Mouse (Mus musculus) CH12.LX (cell line): ENCODE measurements around the gene Rpp38. TPM values are rescaled to one million over a fixed set of nuclear protein-coding genes. Genes with fewer than 3 reads are reported as not detected.

Experiments used
- DNase-seq: peaks from one replicate; pipeline ENCODE4 v3.0.0-alpha.2; 2013; ENCODE audit errors: extremely low read depth
- H3K27ac ChIP-seq: 2 replicates; pipeline ENCODE4 v1.5.1; 2012; ENCODE audit warnings: low read depth, mild to moderate bottlenecking, control low read depth, moderate library complexity; ENCODE audit not compliant: insufficient read depth
- H3K27me3 ChIP-seq: replicated peaks from 2 replicates; pipeline ENCODE3; 2012; ENCODE audit warnings: inconsistent platforms
- H3K36me3 ChIP-seq, 2 experiments: replicated peaks in 1 of 2; 2 replicates each; pipeline versions ENCODE3 to v1.6.1; 2012; ENCODE audit warnings: inconsistent platforms in 1 of 2, low read length in 1 of 2, mild to moderate bottlenecking in 1 of 2, mixed read lengths in 1 of 2, moderate library complexity in 1 of 2; ENCODE audit not compliant: control insufficient read depth in 1 of 2, insufficient read depth in 1 of 2
- H3K4me1 ChIP-seq, 2 experiments: 2 replicates each; pipeline ENCODE4 v1.6.1; 2012; ENCODE audit warnings: inconsistent platforms in 1 of 2, moderate library complexity in 1 of 2; ENCODE audit not compliant: insufficient read depth in 2 of 2, control insufficient read depth in 1 of 2
- H3K4me2 ChIP-seq: 2 replicates; pipeline ENCODE4 v1.6.1; 2012; ENCODE audit warnings: low read depth, mild to moderate bottlenecking, control low read depth; ENCODE audit not compliant: poor library complexity, insufficient read depth, severe bottlenecking
- H3K4me3 ChIP-seq, 3 experiments: fragments of 150-350 bp in 1 of 3; sonication (generic) in 1 of 3; replicated peaks in 1 of 3; 2 replicates each; pipeline versions ENCODE3 to v1.5.1; 2011 to 2012; ENCODE audit warnings: low read depth in 2 of 3, low read length in 2 of 3, mild to moderate bottlenecking in 2 of 3, moderate library complexity in 2 of 3, control low read depth in 1 of 3, improper control_type of control experiment in 1 of 3, inconsistent platforms in 1 of 3, mixed read lengths in 1 of 3; ENCODE audit not compliant: poor library complexity in 1 of 3
- H3K79me2 ChIP-seq: replicated peaks from 2 replicates; pipeline ENCODE4 v1.6.1; 2012; ENCODE audit warnings: mild to moderate bottlenecking, moderate library complexity; ENCODE audit not compliant: control insufficient read depth, poor library complexity, insufficient read depth, severe bottlenecking; ENCODE audit errors: extremely low read depth
- H3K9ac ChIP-seq: 2 replicates; pipeline ENCODE4 v1.6.1; 2012; ENCODE audit warnings: low read depth, mild to moderate bottlenecking, control low read depth, moderate library complexity; ENCODE audit not compliant: insufficient read depth
- H3K9me3 ChIP-seq: replicated peaks from 2 replicates; pipeline ENCODE3; 2012; ENCODE audit warnings: low read length, inconsistent platforms, mixed read lengths
- CHD2 ChIP-seq: IDR thresholded peaks from 2 replicates; pipeline ENCODE4 v1.6.1; 2011; ENCODE audit warnings: low read length, improper control_type of control experiment
- CTCF ChIP-seq, 2 experiments: IDR thresholded peaks in 1 of 2; conservative IDR thresholded peaks in 1 of 2; 2 replicates each; pipeline ENCODE4 v1.5.1; 2011 to 2012; ENCODE audit warnings: low read depth in 2 of 2, low read length in 2 of 2, improper control_type of control experiment in 1 of 2, inconsistent platforms in 1 of 2, mild to moderate bottlenecking in 1 of 2, moderate library complexity in 1 of 2
- E2F4 ChIP-seq: IDR thresholded peaks from 2 replicates; pipeline ENCODE4 v1.6.1; 2011; ENCODE audit warnings: low read depth, low read length, improper control_type of control experiment; ENCODE audit not compliant: insufficient replicate concordance
- ELF1 ChIP-seq: IDR thresholded peaks from 2 replicates; pipeline ENCODE4 v1.6.1; 2014; ENCODE audit warnings: low read depth, mild to moderate bottlenecking, inconsistent platforms, low read length, improper control_type of control experiment
- EP300 ChIP-seq: IDR thresholded peaks from 2 replicates; pipeline ENCODE4 v1.6.1; 2011; ENCODE audit warnings: low read length, improper control_type of control experiment
- ETS1 ChIP-seq: conservative IDR thresholded peaks from 2 replicates; pipeline ENCODE4 v1.6.1; 2012; ENCODE audit warnings: low read depth, mild to moderate bottlenecking, inconsistent platforms, low read length, improper control_type of control experiment, moderate library complexity
- GABPA ChIP-seq: IDR thresholded peaks from 2 replicates; pipeline ENCODE4 v1.6.1; 2012; ENCODE audit warnings: low read depth, low read length, improper control_type of control experiment, inconsistent platforms; ENCODE audit not compliant: insufficient replicate concordance
- HCFC1 ChIP-seq: IDR thresholded peaks from 2 replicates; pipeline ENCODE4 v1.6.1; 2012; ENCODE audit warnings: low read depth, mild to moderate bottlenecking, inconsistent platforms, low read length, improper control_type of control experiment
- JUN ChIP-seq: IDR thresholded peaks from 2 replicates; pipeline ENCODE4 v1.6.1; 2011; ENCODE audit warnings: low read depth, mild to moderate bottlenecking, low read length, improper control_type of control experiment, moderate library complexity; ENCODE audit not compliant: insufficient read depth
- JUND ChIP-seq: conservative IDR thresholded peaks from 2 replicates; pipeline ENCODE4 v1.6.1; 2011; ENCODE audit warnings: low read depth, low read length, improper control_type of control experiment
- MEF2A ChIP-seq: IDR thresholded peaks from 2 replicates; pipeline ENCODE4 v1.6.1; 2014; ENCODE audit warnings: low read depth, mild to moderate bottlenecking, inconsistent platforms, low read length, improper control_type of control experiment, borderline replicate concordance
- MXI1 ChIP-seq: IDR thresholded peaks from 2 replicates; pipeline ENCODE4 v1.6.1; 2011; ENCODE audit warnings: mild to moderate bottlenecking, low read depth, low read length, improper control_type of control experiment
- NRF1 ChIP-seq: IDR thresholded peaks from 2 replicates; pipeline ENCODE4 v1.6.1; 2014; ENCODE audit warnings: low read depth, mild to moderate bottlenecking, inconsistent platforms, low read length, improper control_type of control experiment, moderate library complexity
- PAX5 ChIP-seq: IDR thresholded peaks from 2 replicates; pipeline ENCODE4 v1.6.1; 2012; ENCODE audit warnings: low read length, inconsistent platforms, mixed read lengths
- POLR2A ChIP-seq: IDR thresholded peaks from 2 replicates; pipeline ENCODE4 v1.6.1; 2011; ENCODE audit warnings: low read depth, mild to moderate bottlenecking, improper control_type of control experiment, low read length
- POLR2AphosphoS2 ChIP-seq: IDR thresholded peaks from 2 replicates; pipeline ENCODE4 v1.6.1; 2011; ENCODE audit warnings: low read depth, low read length, improper control_type of control experiment
- RAD21 ChIP-seq: IDR thresholded peaks from 2 replicates; pipeline ENCODE4 v1.6.1; 2011; ENCODE audit warnings: low read depth, mild to moderate bottlenecking, low read length, improper control_type of control experiment, moderate library complexity
- RCOR1 ChIP-seq: conservative IDR thresholded peaks from 2 replicates; pipeline ENCODE4 v1.6.1; 2012; ENCODE audit warnings: low read depth, mild to moderate bottlenecking, inconsistent platforms, low read length, improper control_type of control experiment
- SIN3A ChIP-seq: IDR thresholded peaks from 2 replicates; pipeline ENCODE4 v1.6.1; 2012; ENCODE audit warnings: low read length, improper control_type of control experiment, inconsistent platforms
- SMC3 ChIP-seq: IDR thresholded peaks from 2 replicates; pipeline ENCODE4 v1.6.1; 2011; ENCODE audit warnings: low read depth, low read length, improper control_type of control experiment
- TBP ChIP-seq: conservative IDR thresholded peaks from 2 replicates; pipeline ENCODE4 v1.6.1; 2011; ENCODE audit warnings: low read depth, low read length, improper control_type of control experiment
- USF1 ChIP-seq: IDR thresholded peaks from 2 replicates; pipeline ENCODE4 v1.6.1; 2014; ENCODE audit warnings: low read depth, mild to moderate bottlenecking, inconsistent platforms, low read length, improper control_type of control experiment
- USF2 ChIP-seq: conservative IDR thresholded peaks from 2 replicates; pipeline ENCODE4 v1.6.1; 2011; ENCODE audit warnings: low read depth, low read length, improper control_type of control experiment
- ZKSCAN1 ChIP-seq: IDR thresholded peaks from 2 replicates; pipeline ENCODE4 v1.6.1; 2012; ENCODE audit warnings: low read depth, inconsistent platforms, low read length, improper control_type of control experiment, borderline replicate concordance
- ZNF384 ChIP-seq: IDR thresholded peaks from 2 replicates; pipeline ENCODE4 v1.6.1; 2012; ENCODE audit warnings: low read depth, low read length, improper control_type of control experiment, inconsistent platforms
- dilution Hi-C: fragments of 300-500 bp; cut with MboI; formaldehyde crosslinking; loops from 2 replicates; pipeline ENCODE4 v1.14.3; 2020; ENCODE audit warnings: low sequenced_read_pairs; ENCODE audit not compliant: extremely low pct_unique_long_range_greater_than_20kb, extremely low pct_ligation_motif_present
- in situ Hi-C: fragments of 300-500 bp; cut with MboI; formaldehyde crosslinking; loops from 3 replicates; pipeline ENCODE4 v1.14.3; 2019; ENCODE audit warnings: low sequenced_read_pairs, low pct_ligation_motif_present, low pct_unique_long_range_greater_than_20kb, mixed read lengths
- polyA plus RNA-seq: library from polyadenylated mRNA; unstranded; fragments of >175 nt; gene quantifications from 2 replicates; pipeline ENCODE4 v1.2.1, GENCODE M21; 2012; ENCODE audit warnings: low read depth; ENCODE audit not compliant: insufficient read length
- total RNA-seq, 2 experiments: library from RNA; depleted of rRNA; stranded (reverse); fragments of 300-350 nt in 1 of 2; fragments of >200 nt in 1 of 2; gene quantifications; 2 replicates each; pipeline ENCODE4 v1.2.3; 2012 to 2014

Rpp38 gene
- total and polyA plus RNA-seq, 3 experiments = 25.4 to 33.7 (median 26.6) TPM

DNA sequence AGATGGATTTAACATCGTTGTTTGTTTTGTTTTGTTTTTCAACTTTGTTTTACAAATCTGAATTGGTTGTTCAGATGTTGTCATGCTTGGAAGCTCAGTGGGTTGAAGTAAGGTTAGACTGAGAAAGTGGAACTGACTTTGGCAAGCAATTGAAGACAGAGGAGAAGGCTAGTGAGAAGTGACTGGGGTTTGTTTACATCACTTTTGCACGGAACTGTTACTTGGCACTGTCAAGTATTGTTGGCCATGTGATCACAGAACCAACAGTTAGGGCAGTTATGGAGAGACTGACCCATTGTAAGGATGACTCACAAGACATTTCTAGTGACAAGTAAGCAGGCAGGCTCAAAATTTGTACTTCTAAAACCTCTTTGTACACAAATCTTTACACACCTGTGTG lies 9.3 kb downstream of the Rpp38 start:
- dilution Hi-C loops = no loop called here

DNA sequence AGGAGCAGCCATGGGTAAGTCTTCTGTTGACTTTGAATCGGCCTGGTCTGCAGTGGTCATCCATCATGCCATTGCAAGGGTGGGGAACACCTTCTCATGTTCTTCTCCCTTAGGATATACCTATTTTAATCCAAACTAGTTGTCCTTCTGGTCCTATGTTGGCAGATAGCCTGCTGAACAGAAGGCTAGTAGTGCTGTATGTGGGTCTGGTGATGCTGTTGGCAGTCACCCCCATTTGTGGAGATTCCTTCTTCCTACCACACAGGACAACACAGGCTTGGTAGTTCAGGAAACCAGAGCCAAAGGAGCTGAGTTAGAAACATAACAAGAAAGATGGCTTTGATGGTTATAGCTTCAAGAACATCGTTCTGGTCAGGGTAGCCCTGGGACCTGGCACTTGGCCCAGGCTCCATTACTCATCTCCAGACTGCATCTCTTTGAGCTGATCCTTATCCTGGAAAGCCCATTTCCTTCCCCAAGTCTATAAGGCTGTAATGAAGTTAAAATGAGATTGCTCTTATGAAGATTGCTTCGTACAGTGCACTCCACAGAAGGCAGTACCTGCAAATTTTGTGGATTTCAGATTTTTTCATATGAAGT lies 26.9 kb downstream of the Rpp38 start:
- no peak for DNase-seq
- no peaks in the 10 kb centered on the region for H3K27me3 ChIP-seq
- no peaks in the 10 kb centered on the region for H3K4me1 ChIP-seq
- no peak overlapping the region for H3K4me3 ChIP-seq
- in situ Hi-C loops = no loop called here
- H3K9ac ChIP-seq = no peak overlapping the region
- TF ChIP-seq E2F4 = no peak
- TF ChIP-seq RCOR1 = no peak
- no peak for TF ChIP-seq HCFC1
- no peak for TF ChIP-seq CTCF (conservative IDR thresholded peaks at IDR 0.05 in 1 of 2, IDR thresholded peaks at IDR 0.05 in 1 of 2; ENCODE audit: low read depth in 2 of 2, low read length in 2 of 2)
- TF ChIP-seq TBP = no peak
- no peak for TF ChIP-seq RAD21
- TF ChIP-seq ETS1 = no peak
- no peak for TF ChIP-seq GABPA
- TF ChIP-seq SIN3A = no peak
- TF ChIP-seq, all 38 proteins: peak for 0
- Histone ChIP-seq H3K4me2 (no peak overlapping the region), H3K27ac (no peak overlapping the region), H3K9me3 (peaks cover 3% of the 10 kb centered on the region), H3K79me2 (no peaks in the 10 kb centered on the region), H3K36me3 (peaks cover 2 to 23% of the 10 kb centered on the region in 2 experiments)
- dilution Hi-C loops = no loop called here

More for the DNA sequence above, 9.3 kb downstream of the Rpp38 start:
- DNase-seq = no peak
- Histone ChIP-seq H3K79me2 (no peaks in the 10 kb centered on the region), H3K27me3 (no peaks in the 10 kb centered on the region), H3K4me1 (peaks cover 0 to 7% of the 10 kb centered on the region in 2 experiments; a peak in 2 of 4 replicates), H3K4me2 (no peak overlapping the region), H3K27ac (no peak overlapping the region), H3K4me3 (no peak overlapping the region), H3K9ac (no peak overlapping the region), H3K36me3 (peaks cover 20 to 73% of the 10 kb centered on the region in 2 experiments), H3K9me3 (no peaks in the 10 kb centered on the region)
- in situ Hi-C loops = no loop called here
- no peak for TF ChIP-seq E2F4
- no peak for TF ChIP-seq ZNF384
- no peak for TF ChIP-seq MXI1
- TF ChIP-seq POLR2AphosphoS2 = no peak
- no peak for TF ChIP-seq JUND

DNA sequence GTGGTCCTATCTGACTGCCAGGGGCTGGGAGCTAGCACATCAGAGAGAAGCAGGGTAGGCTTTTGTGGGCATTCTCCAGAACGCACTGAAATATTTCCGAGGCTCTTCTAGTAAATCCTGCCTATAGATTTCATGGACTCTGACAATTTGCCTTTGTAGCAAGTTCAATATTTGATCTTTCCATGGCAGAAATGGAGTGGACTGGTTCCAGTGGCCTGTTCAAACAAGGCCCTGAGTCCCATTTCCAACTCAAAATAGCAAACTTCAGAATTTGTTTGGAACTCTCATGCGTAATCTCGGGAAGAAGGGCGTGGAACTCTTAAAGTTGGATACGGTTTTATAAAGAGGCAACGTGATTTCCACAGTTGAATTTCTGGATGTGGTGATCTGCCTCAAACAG lies 36.6 kb downstream of the Rpp38 start:
- dilution Hi-C loops = no loop called here
- H3K27ac ChIP-seq = no peak overlapping the region
- H3K4me1 ChIP-seq = peaks cover 3 to 25% of the 10 kb centered on the region in 2 experiments; a peak in 3 of 4 replicates
- no peak overlapping the region for H3K9ac ChIP-seq
- no peak overlapping the region for H3K4me2 ChIP-seq
- H3K4me3 ChIP-seq = no peak overlapping the region
- in situ Hi-C loops = no loop called here
- no peaks in the 10 kb centered on the region for H3K9me3 ChIP-seq
- no peaks in the 10 kb centered on the region; the same call in none of the 2 replicates for H3K79me2 ChIP-seq
- no peak for DNase-seq
- no peaks in the 10 kb centered on the region for H3K36me3 ChIP-seq
- no peaks in the 10 kb centered on the region for H3K27me3 ChIP-seq
- TF ChIP-seq NRF1 (no peak), SIN3A (no peak), USF2 (no peak), RCOR1 (no peak), PAX5 (no peak), E2F4 (no peak), GABPA (no peak), JUN (no peak), SMC3 (no peak), ZKSCAN1 (no peak), TBP (no peak), POLR2A (no peak), USF1 (no peak), MEF2A (no peak), EP300 (no peak), HCFC1 (no peak), CHD2 (no peak), ELF1 (no peak), MXI1 (no peak)
